Mouse (Mus musculus) lung, postnatal 0 days (tissue): ENCODE results near the gene Lrrc74a. TPM values are rescaled to one million over a fixed set of nuclear protein-coding genes. Genes with fewer than 3 reads are reported as not detected.

Source experiments
- ATAC-seq: fragments of 200-750 bp; cut with Nextera tagmentation; 2 replicates; pipeline ENCODE4 v1.8.0; 2017; ENCODE audit warnings: moderate library complexity
- DNase-seq: peaks from one replicate; pipeline ENCODE4 v3.0.0-alpha.2; 2016; ENCODE audit warnings: low spot score
- H3K27ac ChIP-seq: fragments of 300-500 bp; sonication (generic); 2 replicates; pipeline ENCODE4 v1.5.1; 2014; ENCODE audit warnings: antibody characterized with exemption, mild to moderate bottlenecking, low read length, mixed read lengths
- H3K27me3 ChIP-seq: fragments of 300-500 bp; sonication (generic); replicated peaks from 2 replicates; pipeline ENCODE4 v1.6.1; 2014; ENCODE audit warnings: low read length, mixed read lengths; ENCODE audit not compliant: insufficient read depth
- H3K36me3 ChIP-seq: fragments of 300-500 bp; sonication (generic); 2 replicates; pipeline ENCODE4 v1.6.1; 2014; ENCODE audit warnings: low read length, mixed read lengths; ENCODE audit not compliant: insufficient read depth
- H3K4me1 ChIP-seq: fragments of 300-500 bp; sonication (generic); 2 replicates; pipeline ENCODE4 v1.6.1; 2014; ENCODE audit warnings: antibody characterized with exemption, low read depth, low read length, mixed read lengths; ENCODE audit not compliant: insufficient read depth
- H3K4me2 ChIP-seq: fragments of 300-500 bp; sonication (generic); replicated peaks from 2 replicates; pipeline ENCODE4 v1.6.1; 2014; ENCODE audit warnings: low read depth, mild to moderate bottlenecking, low read length, moderate library complexity, mixed read lengths
- H3K4me3 ChIP-seq: fragments of 300-500 bp; sonication (generic); 2 replicates; pipeline ENCODE4 v1.5.1; 2014; ENCODE audit warnings: low read depth, low read length
- H3K9ac ChIP-seq: fragments of 300-500 bp; sonication (generic); replicated peaks from 2 replicates; pipeline ENCODE4 v1.6.1; 2014; ENCODE audit warnings: low read depth, mild to moderate bottlenecking
- H3K9me3 ChIP-seq: fragments of 300-500 bp; sonication (generic); 2 replicates; pipeline ENCODE4 v1.6.1; 2016; ENCODE audit warnings: low read length, mixed read lengths
- CTCF ChIP-seq: IDR thresholded peaks from 2 replicates; pipeline ENCODE4 v1.5.1; 2016; ENCODE audit warnings: antibody characterized with exemption, mild to moderate bottlenecking
- EP300 ChIP-seq: IDR thresholded peaks from 2 replicates; pipeline ENCODE4 v1.6.1; 2016; ENCODE audit warnings: antibody characterized with exemption, mild to moderate bottlenecking, control low read depth
- WGBS: fragments of 180-500 bp; shearing (Covaris S2); extraction: QIAGEN DNeasy Blood & Tissue Kit; methylation state at CpG from one replicate; pipeline ENCODE4 v1.1.7; 2014; 5-methylcytosine and 5-hydroxymethylcytosine counted together
- polyA plus RNA-seq: library from polyadenylated mRNA; unstranded; fragments of >200 nt; fragmentation: Nextera tagmentation; extraction: Ambion mirVana; gene quantifications from 2 replicates; pipeline ENCODE4 v1.2.1, GENCODE M21; 2015

Lrrc74a gene
- polyA plus RNA-seq = not detected in 2 replicates

- Histone ChIP-seq H3K9me3 (no peaks in the 10 kb centered on the region), H3K27ac (no peak within 1 kb of the TSS), H3K9ac (no peak within 1 kb of the TSS), H3K36me3 (no peaks in the 10 kb centered on the region), H3K27me3 (no peaks in the 10 kb centered on the region), H3K4me2 (no peak within 1 kb of the TSS), H3K4me3 (no peak within 1 kb of the TSS), H3K4me1 (no peaks in the 10 kb centered on the region)
- no peak for ATAC-seq
- TF ChIP-seq EP300 (no peak), CTCF (no peak)
- WGBS = 79% methylated on average over 8 of the region's 8 CpGs
- DNase-seq = no peak
Observed at GRCm38 (mm10) chr12:86734319-86734810, at the start of gene Lrrc74a. TSS of gene Lrrc74a (plus strand) at chr12:86734369.

- no peak overlapping the region for H3K9ac ChIP-seq
Observed at GRCm38 (mm10) chr12:86685275-86685674, 48.9 kb upstream of the Lrrc74a start.

DNA sequence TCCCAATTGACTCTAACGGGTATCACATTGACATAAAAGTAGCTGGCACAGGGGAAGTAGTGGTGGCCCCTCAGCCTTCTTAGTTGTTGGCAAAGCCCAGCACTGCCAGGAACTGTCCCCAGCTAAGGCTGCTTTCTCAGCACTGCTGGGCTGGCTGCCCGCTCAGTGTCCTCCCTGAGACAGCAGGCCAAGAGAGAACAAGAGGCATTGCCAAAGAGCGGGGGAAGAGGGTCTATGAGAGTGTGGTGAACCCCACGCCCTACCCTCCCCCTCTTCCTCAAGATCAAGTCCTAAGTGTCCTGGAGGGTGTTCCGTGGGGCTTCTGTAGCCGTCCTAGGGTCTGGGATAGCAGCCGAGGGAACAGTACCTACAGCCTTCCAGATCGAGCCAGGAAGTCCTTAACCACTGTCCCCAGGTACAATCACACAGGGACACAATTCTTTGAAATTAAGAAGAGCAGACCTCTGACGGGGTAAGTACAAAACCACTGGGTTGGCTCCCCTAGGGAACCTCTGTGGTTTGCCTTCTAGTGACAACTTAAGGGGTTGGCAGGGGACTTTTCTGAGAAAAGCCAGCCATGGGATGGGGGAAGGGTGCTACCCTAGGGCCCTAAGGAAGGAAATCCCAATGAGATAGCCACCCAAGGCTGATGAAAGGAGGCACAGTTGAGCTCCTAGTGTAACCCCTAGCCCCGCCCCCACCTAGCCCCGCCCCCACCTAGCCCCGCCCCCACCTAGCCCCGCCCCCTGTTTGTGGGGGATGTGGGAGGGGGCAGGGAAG lies 47.4 kb upstream of the Lrrc74a start:
- no peak overlapping the region for H3K4me3 ChIP-seq
- H3K4me1 ChIP-seq = peaks cover 13% of the 10 kb centered on the region; the same call in 1 of the 2 replicates
- TF ChIP-seq EP300 (no peak), CTCF (no peak)
- H3K4me2 ChIP-seq = no peak overlapping the region
- no peaks in the 10 kb centered on the region for H3K36me3 ChIP-seq
- H3K27me3 ChIP-seq = no peaks in the 10 kb centered on the region
- DNase-seq (no peak), ATAC-seq (no peak)
- 48% methylated on average over 13 of the region's 13 CpGs for WGBS
- H3K9me3 ChIP-seq = no peaks in the 10 kb centered on the region
- peak overlapping the region; percentile 62 for H3K27ac ChIP-seq
- no peak overlapping the region for H3K9ac ChIP-seq

More at GRCm38 (mm10) chr12:86685275-86685674, 48.9 kb upstream of the Lrrc74a start:
- Histone ChIP-seq H3K4me3 (no peak overlapping the region), H3K4me1 (peaks cover 13% of the 10 kb centered on the region; the same call in 1 of the 2 replicates), H3K27ac (no peak overlapping the region), H3K27me3 (no peaks in the 10 kb centered on the region), H3K4me2 (no peak overlapping the region), H3K36me3 (no peaks in the 10 kb centered on the region), H3K9me3 (no peaks in the 10 kb centered on the region)
- DNase-seq (no peak), ATAC-seq (no peak)
- WGBS = 61% methylated on average over 9 of the region's 9 CpGs
- TF ChIP-seq CTCF (no peak), EP300 (no peak)

DNA sequence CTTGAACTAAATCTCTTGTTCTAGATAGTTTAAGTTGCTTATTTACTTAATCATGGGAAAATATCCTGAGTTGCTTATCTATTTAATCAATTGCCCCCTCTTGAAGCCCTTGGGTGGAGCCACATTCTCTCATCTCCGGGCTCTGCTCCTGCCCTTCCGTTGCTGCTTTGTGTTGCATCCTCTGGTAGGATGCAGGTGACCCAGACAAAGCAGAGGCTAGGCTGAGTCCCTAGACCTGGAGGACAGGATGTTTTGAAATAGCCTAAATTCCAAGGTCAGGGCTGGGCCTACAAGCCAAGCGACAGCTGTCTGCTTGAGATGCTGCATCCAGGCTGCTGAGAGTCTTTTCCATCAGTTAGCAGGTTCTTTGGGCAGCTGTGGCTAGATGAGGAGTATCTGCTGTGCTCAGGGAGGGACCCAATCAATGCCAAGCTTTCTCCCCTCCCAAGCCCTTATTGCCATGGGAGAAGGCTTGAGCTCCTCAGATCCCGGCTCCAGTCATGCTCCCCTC lies 46.7 kb upstream of the Lrrc74a start:
- H3K4me1 ChIP-seq = peaks cover 13% of the 10 kb centered on the region; the same call in 1 of the 2 replicates
- no peaks in the 10 kb centered on the region for H3K27me3 ChIP-seq
- H3K4me3 ChIP-seq = no peak overlapping the region
- no peaks in the 10 kb centered on the region for H3K36me3 ChIP-seq
- H3K9me3 ChIP-seq = no peaks in the 10 kb centered on the region
- DNase-seq = peak; percentile 38
- H3K4me2 ChIP-seq = no peak overlapping the region
- H3K9ac ChIP-seq = no peak overlapping the region
- WGBS = 46% methylated on average over 4 of the region's 4 CpGs
- TF ChIP-seq EP300 (no peak), CTCF (no peak)
- peak overlapping the region; percentile 55 for H3K27ac ChIP-seq
- ATAC-seq = peak; percentile 63

DNA sequence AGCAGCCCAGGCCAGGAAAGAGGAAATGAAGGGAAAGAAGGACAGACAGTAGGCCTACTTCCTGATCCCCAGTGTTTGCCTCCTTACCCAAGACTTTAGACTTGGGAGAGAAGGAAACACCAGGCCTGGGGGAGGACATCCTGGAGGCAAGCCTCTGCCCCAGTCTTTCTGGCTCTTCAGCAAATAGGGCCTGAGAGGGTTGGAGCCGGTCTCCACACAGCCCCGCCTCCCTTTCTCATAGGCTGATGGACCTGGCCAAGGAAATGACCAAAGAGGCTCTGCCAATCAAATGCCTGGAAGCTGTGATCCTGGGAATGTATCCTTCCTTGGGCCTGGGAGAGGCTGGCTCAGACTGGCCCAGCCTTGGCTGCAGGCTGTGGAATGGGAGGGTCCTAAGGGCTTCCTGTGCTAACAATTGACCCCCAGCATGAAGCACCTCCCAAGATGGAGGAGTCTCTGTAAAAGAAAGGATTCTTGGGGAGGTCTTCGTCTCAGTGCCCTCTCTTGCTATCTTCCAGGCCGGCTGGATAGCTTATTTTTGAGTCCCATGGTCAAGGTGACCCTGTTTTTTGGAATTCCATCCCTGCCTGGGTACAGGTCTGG lies 46.1 kb upstream of the Lrrc74a start:
- peak; percentile 70 for DNase-seq
- Histone ChIP-seq H3K9ac (no peak overlapping the region), H3K4me1 (peaks cover 13% of the 10 kb centered on the region; the same call in 1 of the 2 replicates), H3K36me3 (no peaks in the 10 kb centered on the region), H3K4me3 (no peak overlapping the region), H3K27me3 (no peaks in the 10 kb centered on the region), H3K9me3 (no peaks in the 10 kb centered on the region), H3K27ac (peak overlapping the region; percentile 59), H3K4me2 (no peak overlapping the region)
- 66% methylated on average over 4 of the region's 4 CpGs for WGBS
- peak; percentile 83 for ATAC-seq
- TF ChIP-seq CTCF (no peak), EP300 (no peak)

DNA sequence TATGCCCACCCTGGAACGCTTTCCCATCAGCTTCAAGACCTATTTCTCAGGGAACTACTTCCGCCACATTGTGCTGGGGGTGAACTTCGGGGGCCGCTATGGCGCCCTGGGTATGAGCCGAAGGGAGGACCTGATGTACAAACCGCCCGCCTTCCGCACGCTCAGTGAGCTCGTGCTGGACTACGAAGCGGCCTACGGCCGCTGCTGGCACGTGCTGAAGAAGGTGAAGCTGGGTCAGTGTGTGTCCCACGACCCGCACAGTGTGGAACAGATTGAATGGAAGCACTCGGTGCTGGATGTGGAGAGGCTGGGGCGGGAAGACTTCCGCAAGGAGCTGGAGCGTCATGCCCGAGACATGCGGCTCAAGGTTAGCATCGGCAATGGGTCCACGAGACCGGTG lies 45.3 kb upstream of the Lrrc74a start:
- Histone ChIP-seq H3K27me3 (no peaks in the 10 kb centered on the region), H3K4me2 (no peak overlapping the region), H3K9me3 (no peaks in the 10 kb centered on the region), H3K36me3 (no peaks in the 10 kb centered on the region), H3K27ac (peak overlapping the region; percentile 59; the same call in 1 of the 2 replicates), H3K4me3 (no peak overlapping the region), H3K9ac (no peak overlapping the region), H3K4me1 (peaks cover 13% of the 10 kb centered on the region; the same call in 1 of the 2 replicates)
- ATAC-seq = no peak
- WGBS = 97% methylated on average over 27 of the region's 27 CpGs
- no peak for TF ChIP-seq EP300
- no peak for TF ChIP-seq CTCF
- no peak for DNase-seq
